Mouse (Mus musculus) thymus, postnatal 0 days (tissue): ENCODE results near the gene Fignl1. TPM values are rescaled to one million over a fixed set of nuclear protein-coding genes. Genes with fewer than 3 reads are reported as not detected.

Experiments
- DNase-seq: peaks from one replicate; pipeline ENCODE4 v3.0.0-alpha.2; 2015; ENCODE audit warnings: low spot score
- polyA plus RNA-seq: library from polyadenylated mRNA; unstranded; fragments of >200 nt; fragmentation: Nextera tagmentation; extraction: Ambion mirVana; gene quantifications from 2 replicates; pipeline ENCODE4 v1.2.1, GENCODE M21; 2015

Fignl1 gene
- 62.4 and 65.6 TPM in 2 replicates for polyA plus RNA-seq

DNA sequence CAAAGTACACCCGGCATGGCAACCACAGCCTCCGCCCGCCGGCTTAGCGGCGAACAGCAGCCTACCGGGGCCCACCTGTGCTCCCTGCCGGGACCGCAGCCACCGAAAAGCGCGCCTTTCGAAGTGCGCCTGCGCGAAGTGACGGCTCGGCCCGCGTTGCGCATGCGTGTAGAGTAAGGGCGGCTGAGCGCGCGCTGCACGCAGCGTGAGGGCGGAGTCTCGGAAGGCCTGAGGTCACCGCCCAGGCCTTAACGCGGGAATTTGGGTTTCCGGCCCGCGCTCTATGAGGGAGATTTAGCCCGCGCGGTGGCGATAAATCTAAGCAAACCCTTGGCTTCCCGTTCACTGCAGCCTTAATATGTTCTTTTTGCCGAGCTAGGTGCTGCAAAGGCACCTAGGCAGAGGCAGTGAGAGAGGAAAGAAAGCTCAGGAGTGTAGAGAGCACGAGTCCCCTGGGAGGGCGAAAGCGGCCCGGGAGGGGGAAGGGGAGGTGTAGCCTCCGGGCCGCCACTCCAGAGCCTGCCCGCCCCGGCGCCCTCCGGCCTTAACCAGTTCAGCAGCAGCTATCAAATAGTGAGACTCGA is at the start of gene Fignl1:
Gene Fignl1 (minus strand): TSS at position 143 of the 584 bp plus-strand sequence.
- peak; percentile 99 for DNase-seq

DNA sequence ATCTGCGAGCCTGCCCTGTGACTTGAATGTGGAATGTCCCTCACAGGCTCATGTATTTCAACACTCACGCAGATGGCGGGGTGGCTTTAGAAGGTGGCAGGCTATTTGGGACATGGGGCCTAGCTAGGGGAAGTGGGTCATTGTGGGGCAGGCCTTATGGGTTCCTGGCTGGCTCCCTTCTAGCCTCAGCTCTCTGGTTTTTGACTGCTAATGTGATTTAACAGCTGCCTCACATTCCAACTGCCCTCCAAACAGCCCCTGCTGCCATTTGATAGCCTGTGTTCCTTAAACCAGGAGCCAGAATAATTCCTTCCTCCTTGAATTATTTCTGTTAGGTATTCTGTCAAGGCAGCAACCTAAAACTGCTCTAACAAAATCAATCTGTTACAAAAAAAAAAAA is 48.2 kb upstream of the Fignl1 start:
- no peak for DNase-seq

DNA sequence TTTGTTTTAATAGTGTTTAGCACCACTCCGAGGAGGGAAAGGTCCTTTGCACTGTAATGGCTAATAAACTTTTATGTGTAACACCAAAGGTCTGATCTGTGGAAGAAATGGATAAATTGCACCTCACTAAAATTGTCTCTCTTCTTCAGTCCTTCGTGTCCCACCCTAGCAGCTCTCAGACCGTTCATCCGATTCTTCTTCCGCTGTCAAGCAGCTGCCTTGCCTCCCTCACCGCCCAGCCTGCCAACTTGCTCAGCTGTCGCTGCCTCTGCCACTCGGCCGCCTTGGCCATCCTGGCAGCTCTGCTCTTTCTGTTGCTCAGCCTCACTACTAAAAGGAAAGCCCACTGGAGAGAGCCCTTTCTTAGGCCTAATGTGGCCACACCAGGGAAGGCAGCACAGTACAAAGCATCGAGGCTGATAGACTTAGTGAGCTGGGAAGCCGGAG is 46.9 kb upstream of the Fignl1 start:
- no peak for DNase-seq

DNA sequence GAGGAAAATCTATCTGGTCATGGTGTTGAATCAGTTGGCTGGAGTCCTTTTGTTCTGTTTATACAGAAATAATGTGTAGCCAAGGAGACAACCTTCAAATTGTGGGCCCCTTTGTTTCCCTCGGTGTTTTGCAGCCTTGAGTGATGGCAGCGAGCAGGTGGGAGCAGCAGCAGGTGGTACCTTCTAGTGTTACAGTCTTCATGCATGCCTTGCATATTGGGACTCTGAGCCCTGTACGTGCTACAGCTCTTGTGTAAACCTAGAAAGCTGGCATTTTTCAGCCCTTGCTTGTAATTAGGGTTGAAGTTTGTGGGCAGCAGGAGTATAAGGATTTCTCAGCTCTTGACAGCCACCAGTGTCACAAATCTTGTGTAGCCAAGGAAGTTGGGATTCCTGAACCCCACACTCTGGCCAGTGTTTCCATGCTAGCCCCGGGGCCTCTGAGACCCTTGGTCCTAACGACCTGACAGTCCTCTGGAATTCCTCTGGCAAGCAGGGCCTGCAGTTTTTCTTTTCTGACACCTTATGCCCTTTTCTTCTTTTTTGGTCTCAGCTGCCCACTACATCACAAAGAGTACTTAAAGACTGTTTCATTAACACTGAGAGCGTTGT is 46.4 kb upstream of the Fignl1 start:
- DNase-seq: no peak

DNA sequence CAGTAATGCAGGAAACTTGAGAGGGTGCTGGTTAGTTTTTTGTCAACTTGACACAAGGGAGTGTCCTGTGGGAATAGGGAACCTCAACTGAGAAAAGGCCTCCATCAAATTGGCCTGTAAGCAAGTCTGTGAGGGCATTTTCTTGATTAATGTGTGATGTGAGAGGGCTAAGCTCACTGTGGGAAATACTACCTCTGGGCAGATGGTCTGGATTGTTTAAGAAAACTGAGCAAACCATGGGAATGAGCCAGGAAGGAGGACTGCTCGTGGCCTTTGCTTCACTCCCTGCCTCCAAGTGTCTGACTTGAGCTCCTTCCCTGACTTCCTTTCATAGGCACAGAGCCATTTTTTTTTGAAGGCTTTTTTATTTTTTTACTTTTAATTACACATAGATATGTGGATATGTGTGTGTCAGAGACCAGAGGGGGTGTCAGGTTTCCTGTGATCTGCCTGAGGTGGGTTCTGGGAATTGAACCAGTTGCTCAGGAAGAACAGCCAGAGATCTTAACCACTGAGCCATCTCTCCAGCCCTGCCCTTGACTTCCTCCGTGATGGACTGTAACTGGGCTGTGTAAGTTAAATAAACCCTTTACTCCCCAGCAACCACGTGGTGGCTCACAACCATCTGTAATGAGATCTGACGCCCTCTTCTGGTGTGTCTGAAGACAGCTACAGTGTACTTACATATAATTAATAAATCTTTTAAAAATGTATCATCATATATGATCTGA is 45.1 kb upstream of the Fignl1 start:
- no peak for DNase-seq

DNA sequence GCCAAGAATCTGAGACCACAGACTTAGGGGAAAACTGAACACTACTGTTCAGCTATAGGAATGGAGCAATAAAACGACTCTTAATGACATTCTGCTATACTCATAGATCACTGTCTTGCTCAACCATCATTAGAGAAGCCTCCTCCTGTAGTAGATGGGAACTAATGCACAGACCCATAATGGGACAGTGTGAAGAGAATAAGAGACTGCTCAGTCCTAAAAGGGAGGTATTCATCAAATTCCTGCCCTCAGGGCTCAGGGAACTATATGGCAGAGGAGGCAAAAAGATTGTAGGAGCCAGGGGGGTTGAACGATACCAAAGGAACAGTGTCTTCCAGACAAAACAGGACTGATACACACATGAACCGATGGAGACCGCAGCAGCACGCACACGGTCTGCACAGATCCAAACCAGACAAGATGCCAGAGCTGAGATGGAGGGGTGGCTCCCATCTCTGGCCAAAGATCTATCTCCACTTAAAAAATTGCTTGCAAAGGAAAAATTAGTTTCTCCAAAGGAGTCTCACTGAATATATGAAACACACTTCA is 43.3 kb upstream of the Fignl1 start:
- DNase-seq: no peak

DNA sequence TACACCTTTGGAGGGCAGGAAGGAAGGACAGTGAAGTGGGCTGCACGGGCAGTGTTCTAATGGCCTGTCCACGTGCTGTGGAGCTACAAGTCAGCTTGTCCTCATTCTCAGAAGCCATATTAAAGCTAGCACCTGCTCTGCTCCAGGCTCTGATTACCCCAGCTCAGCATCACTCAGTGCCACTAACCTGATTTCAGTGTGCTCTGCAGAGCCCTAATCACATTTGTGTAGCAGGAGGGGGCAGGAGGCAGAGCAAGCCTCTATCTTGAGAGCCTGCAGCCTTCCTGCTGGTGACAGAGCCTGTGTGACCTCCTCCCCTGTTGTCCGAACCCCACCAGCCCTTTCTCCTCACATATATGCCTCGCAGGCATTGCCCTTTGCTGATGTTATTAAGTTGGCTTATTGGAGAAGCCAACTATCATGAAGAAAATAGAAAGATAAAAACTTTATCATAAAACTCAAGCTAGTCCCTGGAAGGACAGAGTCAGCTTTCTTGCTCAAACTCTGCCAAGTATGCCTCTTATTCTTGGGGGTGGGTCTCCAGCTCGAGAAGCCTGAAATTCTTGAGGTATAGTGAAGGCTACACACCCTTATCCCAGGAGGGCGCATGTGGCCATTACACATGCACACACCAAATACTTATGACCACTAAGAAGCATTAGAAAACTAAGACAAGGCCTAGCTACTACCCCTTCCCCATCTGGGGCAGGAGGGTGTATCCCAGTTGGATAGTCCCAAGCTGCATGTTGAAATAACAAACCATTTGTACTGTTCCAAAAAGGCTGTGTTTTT is 41.9 kb upstream of the Fignl1 start:
- DNase-seq: no peak

DNA sequence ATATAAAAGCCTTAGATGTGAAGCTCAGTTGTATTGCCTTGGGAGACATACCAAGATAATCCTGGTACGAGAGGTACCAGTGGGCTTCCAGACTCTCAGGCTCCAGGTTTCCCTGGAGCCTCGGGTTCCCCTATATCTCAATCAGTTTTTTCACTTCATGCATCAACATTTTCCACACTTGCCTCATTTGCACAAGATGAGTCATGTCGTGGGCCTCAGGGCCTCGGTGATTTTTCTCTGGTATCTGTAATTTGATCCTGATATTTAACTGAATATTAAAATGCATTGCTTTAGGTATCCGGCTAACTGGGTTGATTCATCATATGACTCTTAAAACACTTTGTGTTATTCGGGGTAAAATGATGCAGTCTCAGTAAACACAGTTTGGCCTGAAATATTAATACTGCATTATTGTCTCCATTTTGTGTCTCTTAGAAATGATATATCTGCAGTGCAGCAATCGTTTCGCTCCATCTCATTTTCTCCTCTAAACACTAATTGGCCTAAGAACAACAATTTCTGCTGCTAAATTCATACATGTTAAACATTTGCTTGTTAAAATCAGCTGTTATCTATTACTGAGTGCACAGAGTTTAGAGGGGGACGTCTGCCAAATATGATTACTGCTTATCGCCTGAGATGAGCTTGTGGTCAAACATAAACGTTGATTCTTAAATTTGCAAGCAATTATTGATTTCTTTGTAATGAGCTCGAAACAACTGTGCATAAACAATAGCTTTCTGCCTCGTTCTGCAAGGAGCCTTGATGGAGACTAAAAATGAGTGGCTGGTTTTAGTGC is 41.0 kb upstream of the Fignl1 start:
- DNase-seq: no peak

DNA sequence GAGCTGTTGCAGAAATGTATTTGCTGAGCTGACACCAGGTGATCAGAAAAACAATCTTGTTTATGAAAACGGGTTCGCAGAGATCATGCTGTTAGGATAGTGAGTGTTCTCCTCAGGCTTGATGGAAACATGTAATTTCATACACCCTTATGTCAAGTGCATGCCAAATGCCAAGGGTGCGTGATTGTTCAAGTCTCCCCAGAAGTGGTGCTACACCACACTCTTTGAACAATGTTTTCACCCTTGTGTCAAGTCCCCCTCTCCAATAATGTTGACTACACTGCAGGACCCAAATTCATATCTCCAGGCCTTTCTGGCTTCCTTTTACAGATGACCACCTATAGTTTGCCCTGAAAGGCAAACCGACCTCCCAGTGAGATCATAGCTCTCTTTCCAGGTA is 39.7 kb upstream of the Fignl1 start:
- no peak for DNase-seq

DNA sequence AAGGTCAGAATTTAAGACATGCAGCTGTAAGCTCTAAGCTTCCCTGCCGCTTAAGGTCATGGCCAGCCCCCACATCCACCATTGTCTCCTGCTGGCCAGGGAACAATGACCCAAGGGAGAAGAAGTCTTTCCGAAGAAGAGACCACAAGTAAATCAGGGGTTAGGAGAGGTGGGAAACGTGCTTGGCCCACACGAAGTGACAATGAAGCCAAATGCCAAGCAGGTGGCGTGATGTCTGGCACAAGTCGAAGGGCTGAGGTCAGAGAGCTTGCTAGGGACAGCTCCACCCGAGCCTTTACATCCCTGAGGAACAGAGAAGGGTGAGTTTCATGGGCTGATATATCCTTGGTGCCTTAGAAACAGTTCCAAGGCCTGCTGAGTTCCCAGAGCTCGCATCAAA is 36.3 kb upstream of the Fignl1 start:
- no peak for DNase-seq

DNA sequence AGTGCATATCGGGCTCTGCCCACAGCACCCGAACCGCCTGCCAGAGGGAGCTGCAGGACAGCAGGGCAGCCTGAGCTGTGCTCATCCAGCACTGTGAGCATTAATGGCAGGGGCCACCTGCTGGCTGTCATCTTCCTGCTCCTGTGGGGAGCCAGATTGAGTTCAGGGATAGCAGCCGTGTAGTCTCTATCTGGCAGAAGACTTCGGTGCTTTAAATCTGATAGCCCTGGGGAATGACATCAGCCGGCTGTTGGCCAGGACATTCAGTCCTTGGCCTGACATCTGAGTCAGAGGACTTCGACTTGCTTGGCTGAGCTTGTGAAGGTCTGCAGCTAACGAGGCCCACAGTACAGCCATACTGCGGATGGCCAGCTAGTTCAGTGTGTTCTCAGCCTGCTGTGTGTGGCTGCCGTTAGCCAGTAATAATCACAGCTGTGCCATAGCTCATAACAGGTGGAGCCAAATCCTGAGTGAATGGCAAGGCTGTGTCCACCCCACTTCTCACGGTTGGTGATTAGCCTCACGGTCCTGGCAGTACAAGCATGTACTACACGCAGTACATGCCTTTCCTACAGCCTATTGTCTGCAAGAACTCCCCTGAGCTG is 35.7 kb upstream of the Fignl1 start:
- DNase-seq: no peak

DNA sequence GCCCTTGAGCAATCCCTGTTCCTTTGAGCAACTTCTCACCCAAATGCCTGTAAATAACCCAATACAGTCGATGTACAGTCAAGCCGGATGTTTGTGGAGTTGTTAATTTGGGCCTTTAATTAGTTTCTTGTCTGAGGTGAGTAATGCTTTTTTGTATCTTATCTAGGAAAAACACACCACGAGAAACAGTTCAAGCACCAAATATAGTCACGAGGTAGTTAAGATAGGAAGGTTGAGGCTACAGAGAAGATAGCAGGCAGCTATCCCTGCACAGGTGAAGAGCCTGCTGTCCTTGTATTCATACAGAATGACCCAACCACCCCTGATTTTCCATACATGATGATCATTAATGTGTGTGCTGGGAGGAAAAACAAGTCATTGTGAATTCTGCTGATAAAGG is 32.8 kb upstream of the Fignl1 start:
- no peak for DNase-seq

DNA sequence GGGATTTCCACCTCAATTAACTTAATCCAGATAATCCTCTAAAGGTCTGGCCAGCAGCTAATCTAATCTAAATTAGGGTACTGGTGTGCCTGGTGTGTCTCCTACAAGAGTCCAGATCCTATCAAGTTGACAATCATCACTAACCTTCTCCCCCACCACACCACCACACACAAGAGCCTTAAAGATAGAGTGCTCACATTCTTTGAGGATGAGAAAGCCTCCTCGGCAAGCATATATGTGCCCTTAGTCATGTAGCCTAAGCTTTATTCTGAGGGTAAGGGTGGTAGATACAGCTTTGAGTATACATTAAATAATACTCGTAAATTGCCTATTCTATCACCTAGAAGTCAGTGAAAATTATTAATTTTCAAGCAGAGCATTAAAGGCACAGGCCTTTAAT is 32.0 kb upstream of the Fignl1 start:
- no peak for DNase-seq

DNA sequence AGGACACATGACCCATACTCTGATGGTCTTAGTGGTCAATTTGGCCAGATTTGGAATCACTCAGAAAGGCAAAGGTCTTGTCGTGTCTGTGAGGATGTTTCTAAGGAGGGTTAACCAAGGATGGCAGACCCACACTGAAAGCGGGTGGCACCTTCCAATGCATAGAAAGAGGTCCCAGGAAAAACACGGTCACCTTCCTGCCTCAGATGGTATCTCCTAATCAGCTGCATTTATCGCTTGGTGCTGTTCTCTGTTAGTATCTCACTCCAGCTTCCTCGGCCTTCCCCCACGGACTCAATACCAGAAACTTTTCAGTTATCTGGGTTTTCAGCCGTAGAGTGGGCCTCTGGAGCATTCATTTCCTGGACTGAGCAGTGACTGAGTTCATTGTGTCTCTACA is 31.1 kb upstream of the Fignl1 start:
- no peak for DNase-seq

DNA sequence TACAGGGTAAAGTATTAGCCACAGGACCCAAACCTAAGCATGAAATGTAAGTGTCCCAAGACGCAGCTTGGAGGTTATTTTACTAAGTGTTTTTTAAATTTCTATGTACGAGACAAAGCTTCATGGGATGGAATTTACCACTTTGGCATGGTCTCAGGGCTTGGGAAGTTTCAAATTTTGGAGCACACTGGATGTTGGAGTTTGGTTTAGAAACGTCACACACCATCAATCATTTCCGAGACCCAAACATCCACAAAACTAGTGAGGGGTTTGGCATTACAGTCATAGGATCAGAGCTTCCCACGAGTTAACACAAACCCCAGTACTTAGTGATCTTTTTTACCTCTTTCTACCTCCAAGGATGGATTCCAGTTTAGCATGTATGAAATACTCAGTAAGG is 28.6 kb upstream of the Fignl1 start:
- DNase-seq: no peak

DNA sequence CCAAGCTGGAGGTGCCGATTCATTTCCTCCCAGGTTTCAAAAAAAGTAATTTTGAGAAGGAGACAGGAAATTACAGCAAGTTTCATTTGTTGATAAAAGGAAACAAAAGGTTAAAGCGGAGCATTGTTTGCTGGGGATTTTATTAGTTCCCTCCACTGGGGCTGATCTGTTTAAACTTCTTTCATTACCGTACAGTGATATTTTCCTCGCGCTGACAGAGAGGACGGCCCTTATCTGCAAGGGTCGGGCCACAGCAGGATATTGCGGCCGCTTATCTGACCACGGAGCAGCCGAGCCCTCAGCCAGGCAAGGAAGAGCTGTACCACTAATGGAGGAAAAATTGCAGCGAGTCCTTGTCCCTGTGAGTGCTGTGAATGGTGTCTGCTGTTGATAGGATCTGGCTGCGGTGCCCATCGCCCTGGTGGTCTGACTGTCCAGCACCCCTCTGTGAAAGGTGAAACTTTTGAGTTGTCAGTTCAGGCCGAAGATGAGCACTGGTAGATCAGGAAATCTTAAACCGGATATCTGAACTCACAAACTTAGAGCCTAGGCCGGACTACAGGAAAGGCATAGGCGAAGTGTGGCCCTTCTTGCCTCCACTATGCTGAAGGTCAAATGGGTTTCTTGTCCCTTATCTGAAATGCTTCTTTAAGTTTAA is 28.1 kb upstream of the Fignl1 start:
- DNase-seq: no peak

DNA sequence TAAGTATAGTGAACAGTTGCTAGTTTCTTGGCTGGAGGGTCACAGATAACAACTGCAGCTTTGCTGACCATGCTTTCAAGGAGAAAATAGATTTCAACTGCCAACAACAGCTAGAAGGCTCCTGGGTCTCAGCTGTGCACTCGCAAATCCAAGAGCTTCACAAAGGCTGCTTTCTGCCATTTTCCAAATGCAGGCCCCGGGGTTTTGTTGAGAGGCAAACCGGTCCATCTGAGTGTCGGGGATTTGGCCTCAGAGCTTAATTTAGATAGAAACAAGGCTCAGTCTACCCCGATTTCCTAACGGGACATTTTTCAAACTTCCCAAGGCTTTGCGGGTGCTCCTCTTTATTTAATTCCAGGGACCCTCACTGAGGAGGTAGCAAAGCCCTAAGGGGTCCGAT is 27.5 kb upstream of the Fignl1 start:
- no peak for DNase-seq

DNA sequence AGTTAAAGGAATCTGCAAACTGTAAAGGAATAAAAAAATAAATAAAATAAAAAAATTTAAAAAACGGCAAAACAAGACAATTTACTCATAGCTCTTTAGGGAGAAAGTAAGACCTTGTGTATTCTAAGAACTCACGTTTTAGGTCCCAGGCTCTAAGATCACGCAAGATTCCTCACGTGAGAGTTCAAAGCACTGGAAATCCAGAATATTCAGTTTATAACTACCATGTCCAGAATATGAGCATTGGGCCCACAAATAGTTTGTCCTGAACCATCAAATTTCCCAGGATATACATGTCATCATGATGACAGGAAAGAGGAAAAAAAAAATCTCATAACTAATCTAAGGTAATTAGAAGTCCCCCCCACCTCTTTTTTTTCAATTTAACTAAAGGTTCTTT is 27.0 kb upstream of the Fignl1 start:
- DNase-seq: no peak

DNA sequence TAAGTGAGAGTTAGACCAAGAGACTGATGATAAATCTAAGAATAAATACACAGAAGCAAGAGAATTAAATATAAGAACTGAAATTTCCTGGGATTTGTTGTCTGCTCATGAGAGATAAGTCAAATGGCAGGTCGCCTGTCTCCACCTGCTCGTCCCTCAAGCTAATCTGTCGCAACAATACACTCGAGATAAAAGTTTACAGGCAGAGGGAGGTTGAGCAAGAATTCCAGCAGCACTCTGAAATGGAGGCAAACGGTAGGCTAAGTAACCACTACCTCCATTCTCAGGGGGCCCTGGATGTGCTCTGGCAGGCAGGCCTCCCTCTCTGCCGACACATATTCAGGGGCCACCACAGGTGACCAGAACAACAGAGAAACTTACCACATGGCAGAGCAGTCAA is 26.6 kb upstream of the Fignl1 start:
- DNase-seq: no peak

DNA sequence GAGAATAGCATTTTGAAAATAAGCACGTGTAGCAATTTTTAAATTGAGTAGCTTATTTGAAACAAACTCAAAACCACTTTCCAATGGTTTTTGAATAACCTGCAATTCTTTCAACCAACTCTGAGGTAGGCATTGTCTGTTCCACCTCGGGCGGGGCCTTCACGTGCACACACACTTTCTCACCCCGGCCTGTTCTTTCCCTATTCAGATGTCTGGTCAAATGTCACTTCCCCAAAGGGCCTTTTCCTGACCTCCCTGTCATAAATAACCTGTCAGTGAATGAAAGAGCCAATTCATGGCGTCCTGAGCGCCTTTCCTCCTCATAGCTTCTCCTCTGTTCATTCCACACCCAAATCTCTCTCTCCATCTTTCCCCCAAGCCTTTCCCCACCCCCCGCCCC is 24.3 kb upstream of the Fignl1 start:
- DNase-seq: no peak
